Mouse (Mus musculus) kidney, embryonic 15.5 days (tissue): Measurements from ENCODE around the gene Shld1. TPM values are rescaled to one million over a fixed set of nuclear protein-coding genes. Genes with fewer than 3 reads are reported as not detected.

Experiments used
- ATAC-seq: fragments of 200-750 bp; cut with Nextera tagmentation; replicated peaks from 2 replicates; pipeline ENCODE4 v1.8.0; 2017; ENCODE audit warnings: moderate TSS enrichment; ENCODE audit not compliant: low FRiP score
- H3K27ac ChIP-seq: fragments of 300-500 bp; sonication (generic); 2 replicates; pipeline ENCODE4 v1.5.1; 2015; ENCODE audit warnings: mild to moderate bottlenecking, inconsistent platforms
- H3K27me3 ChIP-seq: fragments of 300-500 bp; sonication (generic); 2 replicates; pipeline ENCODE4 v1.6.1; 2015; ENCODE audit warnings: inconsistent platforms
- H3K36me3 ChIP-seq: fragments of 300-500 bp; sonication (generic); 2 replicates; pipeline ENCODE4 v1.6.1; 2015; ENCODE audit warnings: inconsistent platforms
- H3K4me1 ChIP-seq: fragments of 300-500 bp; sonication (generic); 2 replicates; pipeline ENCODE4 v1.6.1; 2015; ENCODE audit warnings: inconsistent platforms
- H3K4me2 ChIP-seq: fragments of 300-500 bp; sonication (generic); 2 replicates; pipeline ENCODE4 v1.6.1; 2015; ENCODE audit warnings: moderate library complexity, mild to moderate bottlenecking, inconsistent platforms
- H3K4me3 ChIP-seq: fragments of 300-500 bp; sonication (generic); replicated peaks from 2 replicates; pipeline ENCODE4 v1.5.1; 2015; ENCODE audit warnings: mild to moderate bottlenecking, inconsistent platforms
- H3K9ac ChIP-seq: fragments of 300-500 bp; sonication (generic); 2 replicates; pipeline ENCODE4 v1.6.1; 2015; ENCODE audit warnings: mild to moderate bottlenecking, inconsistent platforms
- H3K9me3 ChIP-seq: fragments of 300-500 bp; sonication (generic); replicated peaks from 2 replicates; pipeline ENCODE4 v1.6.1; 2016; ENCODE audit warnings: inconsistent platforms
- WGBS: fragments of 180-500 bp; shearing (Covaris S2); methylation state at CpG from one replicate; pipeline ENCODE4 v1.1.7; 2015; ENCODE audit warnings: mixed read lengths; 5-methylcytosine and 5-hydroxymethylcytosine counted together
- polyA plus RNA-seq: library from polyadenylated mRNA; unstranded; fragments of >200 nt; fragmentation: Nextera tagmentation; extraction: Ambion mirVana; gene quantifications from 2 replicates; pipeline ENCODE4 v1.2.1, GENCODE M21; 2015

The Shld1 gene
- polyA plus RNA-seq, 1 experiment from 2014 or later, result 15.2 TPM

DNA sequence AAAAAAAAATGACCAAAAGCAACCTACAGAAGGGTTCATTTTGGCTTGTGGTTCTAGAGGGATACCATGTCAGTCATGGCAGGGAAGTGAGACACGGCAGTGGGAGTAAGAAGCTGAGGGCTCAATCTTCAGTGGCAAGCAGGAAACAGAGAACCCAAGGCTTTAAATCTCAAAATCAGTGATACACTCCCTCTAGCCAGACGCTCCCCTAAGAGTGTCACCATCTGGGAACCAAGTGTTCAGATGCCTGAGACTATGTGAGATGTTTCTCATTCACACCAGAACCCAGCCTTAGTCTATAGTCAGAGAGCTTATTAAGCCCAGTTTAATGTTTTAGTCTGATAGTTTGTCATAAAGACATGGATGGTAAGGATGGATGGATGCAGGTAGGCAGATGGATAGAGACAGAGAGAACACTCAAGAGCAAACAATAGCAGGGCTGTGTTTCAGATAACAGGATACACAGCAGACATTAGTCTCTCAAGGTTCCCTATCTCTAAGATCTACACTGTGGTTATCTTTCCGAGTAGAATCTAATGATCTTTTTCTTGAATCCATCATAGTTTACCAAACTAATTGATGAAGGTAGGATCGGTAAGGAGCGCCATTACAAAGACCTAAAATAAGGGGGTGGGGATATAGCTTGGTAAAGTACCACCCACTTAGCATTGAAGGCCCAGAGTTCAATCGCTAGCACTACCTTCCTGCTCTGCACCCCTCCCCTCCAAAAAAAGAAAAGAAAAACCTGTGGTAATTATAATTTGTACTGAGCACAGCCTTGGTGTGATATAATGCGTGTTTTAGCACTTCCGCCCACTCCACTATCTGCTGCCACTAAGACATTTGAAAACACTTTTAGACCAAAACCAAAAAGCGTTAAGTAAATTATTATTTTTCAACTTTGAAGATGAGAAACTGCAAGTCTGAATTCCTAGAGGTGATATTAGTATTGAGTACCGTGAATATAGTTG, 47.2 kb downstream of the Shld1 start:
- Histone ChIP-seq H3K4me2 (no peak overlapping the region), H3K36me3 (no peaks in the 10 kb centered on the region), H3K9me3 (no peaks in the 10 kb centered on the region), H3K27me3 (no peaks in the 10 kb centered on the region), H3K4me1 (peaks cover 5% of the 10 kb centered on the region; the same call in 1 of the 2 replicates), H3K27ac (no peak overlapping the region), H3K4me3 (no peak overlapping the region), H3K9ac (no peak overlapping the region)
- no peak for ATAC-seq
- 90% methylated on average over 10 of the region's 10 CpGs for WGBS

DNA sequence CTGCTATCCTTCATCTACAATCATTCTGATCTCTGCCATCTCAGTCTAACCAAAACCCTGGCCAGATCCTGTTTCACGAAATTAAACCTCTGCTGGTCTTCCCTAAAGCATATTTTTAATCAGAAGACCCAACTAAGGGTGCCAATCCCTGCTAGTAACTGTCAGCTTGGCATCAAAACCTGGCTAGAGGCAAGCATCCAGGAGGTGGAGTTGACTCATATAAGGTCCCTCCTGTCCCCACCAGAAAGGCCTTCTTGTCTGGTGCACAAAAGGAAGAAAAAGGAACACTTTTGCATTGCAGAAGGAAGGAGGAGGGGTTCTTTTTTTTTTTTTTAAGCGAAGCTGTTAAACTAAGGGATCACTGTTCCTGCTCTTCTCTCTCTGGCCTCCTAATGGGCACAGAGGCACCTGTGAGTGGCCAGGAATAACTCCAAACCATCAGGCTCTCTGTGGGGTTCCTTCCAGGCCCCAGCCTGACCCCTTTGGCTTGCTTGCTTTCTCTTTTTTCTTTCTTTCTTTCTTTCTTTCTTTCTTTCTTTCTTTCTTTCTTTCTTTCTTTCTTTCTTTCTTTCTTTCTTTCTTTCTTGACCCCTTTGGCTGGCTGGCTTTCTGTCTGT, 52.2 kb downstream of the Shld1 start:
- Histone ChIP-seq H3K4me1 (no peaks in the 10 kb centered on the region), H3K9me3 (no peaks in the 10 kb centered on the region), H3K4me2 (no peak overlapping the region), H3K27ac (no peak overlapping the region), H3K4me3 (no peak overlapping the region), H3K9ac (no peak overlapping the region), H3K27me3 (no peaks in the 10 kb centered on the region), H3K36me3 (no peaks in the 10 kb centered on the region)
- WGBS, result 64% methylated on average over 2 of the region's 2 CpGs
- no peak for ATAC-seq

GRCm38 (mm10) chr2:132741862-132742347, 55.2 kb downstream of the Shld1 start:
- Histone ChIP-seq H3K27me3 (no peaks in the 10 kb centered on the region), H3K9me3 (no peaks in the 10 kb centered on the region), H3K4me3 (no peak overlapping the region), H3K36me3 (no peaks in the 10 kb centered on the region), H3K4me1 (no peaks in the 10 kb centered on the region), H3K4me2 (no peak overlapping the region), H3K9ac (no peak overlapping the region), H3K27ac (no peak overlapping the region)
- no peak for ATAC-seq
- 59% methylated on average over 8 of the region's 8 CpGs for WGBS

DNA sequence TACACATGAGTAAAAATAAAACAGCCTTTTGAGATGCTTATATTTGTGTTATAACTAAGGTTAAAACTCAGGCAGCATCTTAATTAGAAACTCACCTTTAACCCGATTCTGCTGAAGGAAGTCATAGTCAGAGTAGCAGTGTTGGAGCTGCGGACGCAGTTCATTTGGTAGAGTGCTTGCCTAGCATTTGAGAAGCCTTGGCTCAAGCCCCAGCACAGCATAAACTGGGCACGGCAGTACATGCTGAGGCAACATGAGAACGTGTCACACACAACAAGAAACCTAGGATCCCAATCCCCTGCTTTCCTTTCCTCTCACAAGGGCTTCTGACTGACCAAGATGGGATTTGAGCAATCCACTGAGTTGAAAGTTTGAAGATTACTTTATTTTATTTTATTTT, 58.1 kb downstream of the Shld1 start:
- 90% methylated on average over 5 of the region's 5 CpGs for WGBS
- Histone ChIP-seq H3K4me1 (no peaks in the 10 kb centered on the region), H3K4me2 (no peak overlapping the region), H3K27me3 (no peaks in the 10 kb centered on the region), H3K9me3 (no peaks in the 10 kb centered on the region), H3K9ac (no peak overlapping the region), H3K36me3 (no peaks in the 10 kb centered on the region), H3K27ac (no peak overlapping the region), H3K4me3 (no peak overlapping the region)
- no peak for ATAC-seq

DNA sequence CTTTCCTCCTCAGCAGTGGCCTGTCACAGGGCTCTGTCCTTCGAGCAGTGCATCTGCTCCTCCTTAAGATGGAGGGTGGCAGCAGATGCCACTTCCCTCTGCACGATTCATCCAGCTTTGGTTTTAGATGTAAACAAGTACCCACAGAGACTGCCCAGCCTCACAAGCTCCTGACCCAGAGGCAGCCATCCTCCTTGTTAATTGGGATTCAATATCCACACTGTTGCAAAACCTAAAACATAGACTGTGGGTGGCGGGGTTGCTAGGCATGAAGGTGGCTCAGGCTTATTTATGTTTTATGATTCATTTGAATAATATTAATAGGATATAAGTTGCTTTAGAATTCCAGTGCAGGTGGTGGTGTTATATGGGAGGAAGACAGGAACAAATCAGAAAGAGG, 59.4 kb downstream of the Shld1 start:
- Histone ChIP-seq H3K36me3 (no peaks in the 10 kb centered on the region), H3K27ac (no peak overlapping the region), H3K9me3 (no peaks in the 10 kb centered on the region), H3K9ac (no peak overlapping the region), H3K27me3 (no peaks in the 10 kb centered on the region), H3K4me3 (no peak overlapping the region), H3K4me1 (no peaks in the 10 kb centered on the region), H3K4me2 (no peak overlapping the region)
- no peak for ATAC-seq
- 88% methylated on average over 3 of the region's 3 CpGs for WGBS

DNA sequence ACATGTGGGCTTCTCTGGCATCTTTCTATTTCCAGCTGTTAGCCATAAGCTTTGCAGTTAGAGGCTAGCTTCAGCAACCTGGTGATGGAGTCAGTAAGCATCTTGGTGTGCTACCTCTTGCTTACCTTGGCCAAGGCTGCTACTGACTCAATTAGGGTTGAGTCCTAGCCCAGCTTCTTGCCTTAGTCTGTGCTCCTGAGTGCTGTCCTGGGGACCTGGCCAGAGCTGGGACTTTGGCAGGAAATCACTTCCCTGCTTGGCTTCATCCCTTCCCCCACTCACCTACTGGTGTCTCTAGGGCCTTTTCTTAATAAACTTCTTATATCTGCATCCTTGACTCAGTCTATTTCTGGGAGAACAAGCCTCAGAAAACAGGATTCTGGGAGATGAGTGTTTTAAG, 64.0 kb downstream of the Shld1 start:
- no peak overlapping the region for H3K4me2 ChIP-seq
- H3K9me3 ChIP-seq, result no peaks in the 10 kb centered on the region
- ATAC-seq, result no peak
- no peaks in the 10 kb centered on the region for H3K27me3 ChIP-seq
- no peak overlapping the region for H3K4me3 ChIP-seq
- no peaks in the 10 kb centered on the region for H3K4me1 ChIP-seq
- H3K27ac ChIP-seq, result no peak overlapping the region
- no peaks in the 10 kb centered on the region for H3K36me3 ChIP-seq
- H3K9ac ChIP-seq, result no peak overlapping the region

- ATAC-seq, result no peak
- Histone ChIP-seq H3K4me2 (no peak overlapping the region), H3K4me1 (no peaks in the 10 kb centered on the region), H3K4me3 (no peak overlapping the region), H3K9me3 (no peaks in the 10 kb centered on the region), H3K27me3 (no peaks in the 10 kb centered on the region), H3K9ac (no peak overlapping the region), H3K27ac (no peak overlapping the region), H3K36me3 (no peaks in the 10 kb centered on the region)
- 77% methylated on average over 15 of the region's 15 CpGs for WGBS
These were observed 64.7 kb downstream of the Shld1 start for GRCm38 (mm10) chr2:132751141-132752066.

DNA sequence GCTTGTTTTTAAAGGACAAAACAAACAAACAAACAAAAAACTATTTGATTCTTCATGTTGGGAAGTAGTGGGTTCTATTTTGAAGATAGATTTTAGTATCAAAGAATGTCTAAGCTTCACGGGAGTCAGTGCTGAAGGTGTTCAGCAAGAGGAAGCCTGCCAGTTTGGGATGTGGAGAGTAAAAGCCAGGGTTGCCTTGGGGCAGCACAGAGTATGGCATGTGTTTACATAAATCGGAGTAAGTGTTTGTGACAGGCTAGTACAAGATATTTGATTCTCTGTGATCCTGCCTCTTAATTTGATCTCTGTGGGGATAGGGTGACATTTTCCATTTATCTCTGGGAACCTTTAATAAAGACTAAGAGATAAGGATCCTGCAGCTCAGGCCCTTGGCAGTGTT, 65.7 kb downstream of the Shld1 start:
- no peak for ATAC-seq
- H3K36me3 ChIP-seq, result no peaks in the 10 kb centered on the region
- no peak overlapping the region for H3K4me2 ChIP-seq
- H3K4me3 ChIP-seq, result no peak overlapping the region
- H3K9ac ChIP-seq, result no peak overlapping the region
- no peaks in the 10 kb centered on the region for H3K9me3 ChIP-seq
- 77% methylated on average over 2 of the region's 2 CpGs for WGBS
- no peak overlapping the region for H3K27ac ChIP-seq
- no peaks in the 10 kb centered on the region for H3K4me1 ChIP-seq
- no peaks in the 10 kb centered on the region for H3K27me3 ChIP-seq

DNA sequence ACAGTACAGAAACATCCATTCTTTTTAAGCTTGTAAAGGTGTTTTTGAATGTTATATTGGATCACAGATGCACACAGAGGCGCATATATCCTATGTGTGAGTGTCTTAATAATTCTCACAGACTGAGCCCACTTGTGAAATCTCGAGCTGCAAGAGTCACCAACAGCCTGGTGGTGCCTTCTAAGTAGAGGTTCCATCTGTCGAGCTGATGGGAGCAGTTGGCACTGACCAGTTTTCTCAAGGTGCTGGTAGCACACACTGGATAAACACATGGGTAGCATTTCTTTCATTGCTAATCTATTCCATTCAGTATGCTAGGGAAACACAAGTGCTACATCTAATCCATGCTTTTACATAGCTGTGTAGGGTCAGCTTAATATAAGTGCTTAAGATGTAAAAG, 66.4 kb downstream of the Shld1 start:
- Histone ChIP-seq H3K27me3 (no peaks in the 10 kb centered on the region), H3K4me3 (no peak overlapping the region), H3K36me3 (no peaks in the 10 kb centered on the region), H3K4me2 (no peak overlapping the region), H3K9ac (no peak overlapping the region), H3K4me1 (no peaks in the 10 kb centered on the region), H3K27ac (no peak overlapping the region), H3K9me3 (no peaks in the 10 kb centered on the region)
- no peak for ATAC-seq
- 84% methylated on average over 3 of the region's 3 CpGs for WGBS

DNA sequence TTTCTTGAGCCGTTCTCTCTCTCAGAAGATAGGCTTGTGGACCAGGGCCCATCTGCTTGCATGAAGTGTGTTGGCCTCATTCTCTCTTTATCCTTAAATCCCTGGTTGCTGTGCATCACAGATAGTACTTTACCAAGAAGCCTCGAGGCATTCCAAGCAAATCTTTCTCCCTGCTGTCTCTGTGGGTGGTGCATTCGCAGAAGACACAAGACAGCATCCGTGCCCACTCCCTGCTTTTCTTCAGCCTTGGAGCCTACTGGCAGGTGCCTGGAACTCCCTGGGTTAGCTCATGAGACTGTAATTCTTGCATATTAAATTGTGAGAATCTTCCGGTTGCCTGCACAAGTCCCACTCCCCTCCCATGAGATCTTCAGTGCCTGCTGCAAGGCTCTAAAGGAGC, 71.2 kb downstream of the Shld1 start:
- Histone ChIP-seq H3K4me3 (no peak overlapping the region), H3K9ac (no peak overlapping the region), H3K36me3 (no peaks in the 10 kb centered on the region), H3K27ac (no peak overlapping the region), H3K4me2 (no peak overlapping the region), H3K4me1 (no peaks in the 10 kb centered on the region), H3K27me3 (no peaks in the 10 kb centered on the region), H3K9me3 (no peaks in the 10 kb centered on the region)
- 81% methylated on average over 5 of the region's 5 CpGs for whole genome bisulfite sequencing
- no peak for ATAC-seq

- no peak for ATAC-seq
- Histone ChIP-seq H3K4me3 (no peak overlapping the region), H3K27me3 (no peaks in the 10 kb centered on the region), H3K4me2 (no peak overlapping the region), H3K27ac (no peak overlapping the region), H3K4me1 (no peaks in the 10 kb centered on the region), H3K9ac (no peak overlapping the region), H3K36me3 (no peaks in the 10 kb centered on the region), H3K9me3 (no peaks in the 10 kb centered on the region)
- WGBS, result 85% methylated on average over 1 of the region's 1 CpGs
These were observed 84.1 kb downstream of the Shld1 start for GRCm38 (mm10) chr2:132770822-132771221.

- Histone ChIP-seq H3K36me3 (no peaks in the 10 kb centered on the region), H3K4me2 (peak within 1 kb of the TSS; percentile 87), H3K4me1 (peaks cover 6% of the 10 kb centered on the region), H3K27me3 (peaks cover 12% of the 10 kb centered on the region), H3K27ac (no peak within 1 kb of the TSS), H3K4me3 (peak within 1 kb of the TSS; percentile 47), H3K9me3 (no peaks in the 10 kb centered on the region), H3K9ac (no peak within 1 kb of the TSS)
- no peak for ATAC-seq
- WGBS, result 12% methylated on average over 4 of the region's 4 CpGs
These were observed 94.2 kb downstream of the Shld1 start, which contains the start of gene Chgb for GRCm38 (mm10) chr2:132780978-132781377. Chgb (plus strand) TSS chr2:132781278.
